Mouse (Mus musculus) ES-Bruce4 (cell line): ENCODE data around the gene Vopp1.

ENCODE experiments used
- CTCF ChIP-seq: IDR thresholded peaks from one replicate; pipeline ENCODE4 v1.8.1; 2011; ENCODE audit warnings: low read depth, low read length
- EP300 ChIP-seq: IDR thresholded peaks from 2 replicates; pipeline ENCODE4 v1.6.1; 2011; ENCODE audit warnings: low read depth, low read length; ENCODE audit not compliant: insufficient read depth
- POLR2A ChIP-seq: IDR thresholded peaks from one replicate; pipeline ENCODE4 v1.8.1; 2011; ENCODE audit warnings: low read length; ENCODE audit not compliant: insufficient read depth

GRCm38 (mm10) chr6:57753962-57754759 is 70.8 kb downstream of the Vopp1 start:
- TF ChIP-seq CTCF (no peak), EP300 (no peak), POLR2A (no peak)
